Mouse (Mus musculus) midbrain, embryonic 14.5 days (tissue): ENCODE measurements at regions not wholly inside any gene's neighbourhood (a gene's known extent, or its start where the extent isn't known, plus 50 kb on each side); places are given as distances from the start of the nearest gene placed in this dataset.

Experiments used
- ATAC-seq: fragments of 200-750 bp; cut with Nextera tagmentation; 2 replicates; pipeline ENCODE4 v1.8.0; 2017; ENCODE audit warnings: moderate number of reproducible peaks, moderate library complexity; ENCODE audit not compliant: low FRiP score, low TSS enrichment
- DNase-seq: peaks from one replicate; pipeline ENCODE4 v3.0.0-alpha.2; 2015
- H3K27ac ChIP-seq: fragments of 300-500 bp; sonication (generic); replicated peaks from 2 replicates; pipeline ENCODE4 v1.5.1; 2014; ENCODE audit warnings: mild to moderate bottlenecking, low read depth, low read length, moderate library complexity
- H3K27me3 ChIP-seq: fragments of 300-500 bp; sonication (generic); 2 replicates; pipeline ENCODE4 v1.6.1; 2014; ENCODE audit warnings: low read length, control low read depth, mixed read lengths; ENCODE audit not compliant: control insufficient read depth, insufficient read depth
- H3K36me3 ChIP-seq: fragments of 300-500 bp; sonication (generic); 2 replicates; pipeline ENCODE4 v1.6.1; 2014; ENCODE audit warnings: low read length, control low read depth; ENCODE audit not compliant: control insufficient read depth, insufficient read depth
- H3K4me1 ChIP-seq: fragments of 300-500 bp; sonication (generic); 2 replicates; pipeline ENCODE4 v1.6.1; 2014; ENCODE audit warnings: mild to moderate bottlenecking, antibody characterized with exemption, low read length, control low read depth; ENCODE audit not compliant: control insufficient read depth, insufficient read depth
- H3K4me2 ChIP-seq: fragments of 300-500 bp; sonication (generic); 2 replicates; pipeline ENCODE4 v1.6.1; 2014; ENCODE audit warnings: mild to moderate bottlenecking, low read length, moderate library complexity
- H3K4me3 ChIP-seq: fragments of 300-500 bp; sonication (generic); replicated peaks from 2 replicates; pipeline ENCODE4 v1.5.1; 2014; ENCODE audit warnings: low read depth, low read length
- H3K9ac ChIP-seq: fragments of 300-500 bp; sonication (generic); replicated peaks from 2 replicates; pipeline ENCODE4 v1.6.1; 2014; ENCODE audit warnings: mild to moderate bottlenecking, low read length, moderate library complexity
- H3K9me3 ChIP-seq: fragments of 300-500 bp; sonication (generic); 2 replicates; pipeline ENCODE4 v1.6.1; 2016; ENCODE audit warnings: low read length, control low read depth, mixed read lengths; ENCODE audit not compliant: control insufficient read depth
- WGBS: fragments of 180-500 bp; shearing (Covaris S2); extraction: QIAGEN DNeasy Blood & Tissue Kit; methylation state at CpG from one replicate; pipeline ENCODE4 v1.1.7; 2014; 5-methylcytosine and 5-hydroxymethylcytosine counted together

GRCm38 (mm10) chrX:11915984-11916383 lies 244.2 kb downstream of the Bcor start:
- Histone ChIP-seq H3K4me2 (no peak overlapping the region), H3K4me1 (no peaks in the 10 kb centered on the region), H3K9ac (no peak overlapping the region), H3K36me3 (no peaks in the 10 kb centered on the region), H3K4me3 (no peak overlapping the region), H3K9me3 (no peaks in the 10 kb centered on the region), H3K27ac (no peak overlapping the region; the same call in 1 of the 2 replicates), H3K27me3 (no peaks in the 10 kb centered on the region)
- 57% methylated on average over 10 of the region's 10 CpGs for WGBS
- ATAC-seq (no peak), DNase-seq (peak; percentile 35)

- no peak overlapping the region for H3K27ac ChIP-seq
- no peaks in the 10 kb centered on the region for H3K27me3 ChIP-seq
- no peaks in the 10 kb centered on the region for H3K36me3 ChIP-seq
- no peak overlapping the region for H3K4me2 ChIP-seq
- DNase-seq (no peak), ATAC-seq (no peak)
- H3K9me3 ChIP-seq = no peaks in the 10 kb centered on the region
- H3K9ac ChIP-seq = no peak overlapping the region
- no peak overlapping the region for H3K4me3 ChIP-seq
- no peaks in the 10 kb centered on the region for H3K4me1 ChIP-seq
- WGBS = 70% methylated on average over 2 of the region's 2 CpGs
These were observed 239.9 kb downstream of the Bcor start for GRCm38 (mm10) chrX:11920231-11920630.

- no peak overlapping the region for H3K9ac ChIP-seq
- H3K4me2 ChIP-seq = no peak overlapping the region
- WGBS = 88% methylated on average over 3 of the region's 3 CpGs
- H3K36me3 ChIP-seq = no peaks in the 10 kb centered on the region
- no peak overlapping the region for H3K4me3 ChIP-seq
- no peaks in the 10 kb centered on the region for H3K9me3 ChIP-seq
- no peaks in the 10 kb centered on the region for H3K4me1 ChIP-seq
- no peak for DNase-seq
- no peak for ATAC-seq
- H3K27me3 ChIP-seq = no peaks in the 10 kb centered on the region
- no peak overlapping the region for H3K27ac ChIP-seq
These were observed 235.4 kb downstream of the Bcor start for GRCm38 (mm10) chrX:11924639-11925302.

- no peaks in the 10 kb centered on the region for H3K36me3 ChIP-seq
- no peak overlapping the region for H3K4me3 ChIP-seq
- ATAC-seq (no peak), DNase-seq (no peak)
- H3K4me1 ChIP-seq = no peaks in the 10 kb centered on the region
- H3K9ac ChIP-seq = no peak overlapping the region
- no peak overlapping the region for H3K4me2 ChIP-seq
- H3K9me3 ChIP-seq = no peaks in the 10 kb centered on the region
- H3K27ac ChIP-seq = no peak overlapping the region
- 37% methylated on average over 10 of the region's 10 CpGs for WGBS
- no peaks in the 10 kb centered on the region for H3K27me3 ChIP-seq
These were observed 233.2 kb downstream of the Bcor start for GRCm38 (mm10) chrX:11926868-11927535.

- H3K27ac ChIP-seq = no peak overlapping the region
- H3K4me1 ChIP-seq = no peaks in the 10 kb centered on the region
- no peak overlapping the region for H3K4me2 ChIP-seq
- no peaks in the 10 kb centered on the region for H3K36me3 ChIP-seq
- DNase-seq = no peak
- no peak overlapping the region for H3K9ac ChIP-seq
- 50% methylated on average over 6 of the region's 6 CpGs for WGBS
- no peak overlapping the region for H3K4me3 ChIP-seq
- no peaks in the 10 kb centered on the region for H3K9me3 ChIP-seq
- H3K27me3 ChIP-seq = no peaks in the 10 kb centered on the region
- ATAC-seq = no peak
These were observed 230.7 kb downstream of the Bcor start for GRCm38 (mm10) chrX:11929448-11929847.

- no peaks in the 10 kb centered on the region for H3K9me3 ChIP-seq
- no peak for ATAC-seq
- WGBS = 64% methylated on average over 9 of the region's 9 CpGs
These were observed 228.7 kb downstream of the Bcor start for GRCm38 (mm10) chrX:11931432-11931831.

GRCm38 (mm10) chrX:11935337-11935736 lies 224.8 kb downstream of the Bcor start:
- no peak overlapping the region for H3K4me2 ChIP-seq
- no peak overlapping the region for H3K27ac ChIP-seq
- ATAC-seq (no peak), DNase-seq (peak; percentile 48)
- no peak overlapping the region for H3K9ac ChIP-seq
- no peak overlapping the region for H3K4me3 ChIP-seq
- no peaks in the 10 kb centered on the region for H3K4me1 ChIP-seq
- H3K27me3 ChIP-seq = no peaks in the 10 kb centered on the region
- 66% methylated on average over 5 of the region's 5 CpGs for WGBS
- H3K9me3 ChIP-seq = no peaks in the 10 kb centered on the region
- H3K36me3 ChIP-seq = no peaks in the 10 kb centered on the region

More at GRCm38 (mm10) chrX:11931432-11931831, 228.7 kb downstream of the Bcor start:
- no peaks in the 10 kb centered on the region for H3K27me3 ChIP-seq
- no peak overlapping the region for H3K4me3 ChIP-seq
- H3K27ac ChIP-seq = no peak overlapping the region
- no peak overlapping the region for H3K4me2 ChIP-seq
- no peaks in the 10 kb centered on the region for H3K36me3 ChIP-seq
- DNase-seq = no peak
- no peaks in the 10 kb centered on the region for H3K4me1 ChIP-seq
- H3K9ac ChIP-seq = no peak overlapping the region

- WGBS = 75% methylated on average over 2 of the region's 2 CpGs
- DNase-seq (no peak), ATAC-seq (no peak)
- H3K4me3 ChIP-seq = no peak overlapping the region
- H3K36me3 ChIP-seq = no peaks in the 10 kb centered on the region
- no peaks in the 10 kb centered on the region for H3K9me3 ChIP-seq
- no peaks in the 10 kb centered on the region for H3K4me1 ChIP-seq
- no peak overlapping the region for H3K4me2 ChIP-seq
- no peaks in the 10 kb centered on the region; the same call in 1 of the 2 replicates for H3K27me3 ChIP-seq
- no peak overlapping the region for H3K27ac ChIP-seq
- no peak overlapping the region for H3K9ac ChIP-seq
These were observed 219.9 kb downstream of the Bcor start for GRCm38 (mm10) chrX:11940246-11940645.

GRCm38 (mm10) chrX:11943367-11943766 lies 216.8 kb downstream of the Bcor start:
- Histone ChIP-seq H3K27ac (no peak overlapping the region), H3K4me3 (no peak overlapping the region), H3K4me1 (no peaks in the 10 kb centered on the region), H3K27me3 (no peaks in the 10 kb centered on the region; the same call in 1 of the 2 replicates), H3K9ac (no peak overlapping the region), H3K36me3 (no peaks in the 10 kb centered on the region), H3K9me3 (no peaks in the 10 kb centered on the region), H3K4me2 (no peak overlapping the region)
- ATAC-seq = no peak
- 83% methylated on average over 10 of the region's 10 CpGs for WGBS
- no peak for DNase-seq
